Mouse (Mus musculus) MEL (cell line): Measurements from ENCODE around the gene Ttc17. TPM values are rescaled to one million over a fixed set of nuclear protein-coding genes. Genes with fewer than 3 reads are reported as not detected.
"Not testable (repeated sequence)": the region's sequence is repeated elsewhere in the genome, so short reads cannot be mapped to it uniquely, and the experiment has no call there.

Experiments used
- DNase-seq: peaks from one replicate; pipeline ENCODE4 v3.0.0; 2011; ENCODE audit warnings: low read depth, low spot score
- H3K27ac ChIP-seq: 2 replicates; pipeline ENCODE4 v1.5.1; 2012; ENCODE audit warnings: low read depth, mild to moderate bottlenecking, control low read depth, low read length, moderate library complexity; ENCODE audit not compliant: control insufficient read depth
- H3K27me3 ChIP-seq, 2 experiments: fragments of 150-350 bp in 1 of 2; sonication (generic) in 1 of 2; 2 replicates each; pipeline ENCODE4 v1.6.1; 2012; ENCODE audit warnings: low read length in 2 of 2, mild to moderate bottlenecking in 2 of 2, improper control_type of control experiment in 1 of 2, moderate library complexity in 1 of 2; ENCODE audit not compliant: insufficient read depth in 2 of 2, control insufficient read depth in 1 of 2
- H3K36me3 ChIP-seq, 2 experiments: 2 replicates each; pipeline ENCODE4 v1.6.1; 2012 to 2014; ENCODE audit warnings: low read length in 2 of 2, improper control_type of control experiment in 1 of 2, inconsistent platforms in 1 of 2, mild to moderate bottlenecking in 1 of 2; ENCODE audit not compliant: insufficient read depth in 2 of 2, control insufficient read depth in 1 of 2
- H3K4me1 ChIP-seq, 2 experiments: fragments of 150-350 bp in 1 of 2; sonication (generic) in 1 of 2; 2 replicates each; pipeline ENCODE4 v1.6.1; 2012; ENCODE audit warnings: low read length in 2 of 2, improper control_type of control experiment in 1 of 2, mild to moderate bottlenecking in 1 of 2; ENCODE audit not compliant: insufficient read depth in 2 of 2, control insufficient read depth in 1 of 2
- H3K4me3 ChIP-seq, 2 experiments: fragments of 150-350 bp in 1 of 2; sonication (generic) in 1 of 2; 2 replicates each; pipeline ENCODE4 v1.5.1; 2012; ENCODE audit warnings: low read depth in 2 of 2, low read length in 2 of 2, mild to moderate bottlenecking in 2 of 2, moderate library complexity in 2 of 2, control low read depth in 1 of 2, improper control_type of control experiment in 1 of 2; ENCODE audit not compliant: control insufficient read depth in 1 of 2, insufficient read depth in 1 of 2
- H3K79me2 ChIP-seq: 2 replicates; pipeline ENCODE4 v1.6.1; 2012; ENCODE audit warnings: mild to moderate bottlenecking, low read length, moderate library complexity; ENCODE audit not compliant: control insufficient read depth, poor library complexity, insufficient read depth
- H3K9ac ChIP-seq: 2 replicates; pipeline ENCODE4 v1.6.1; 2012; ENCODE audit warnings: low read depth, mild to moderate bottlenecking, control low read depth, low read length, moderate library complexity; ENCODE audit not compliant: control insufficient read depth, poor library complexity, severe bottlenecking
- H3K9me3 ChIP-seq: fragments of 150-350 bp; sonication (generic); replicated peaks from 2 replicates; pipeline ENCODE4 v1.6.1; 2012; ENCODE audit warnings: mild to moderate bottlenecking, low read length, improper control_type of control experiment, moderate library complexity; ENCODE audit not compliant: insufficient read depth
- CHD2 ChIP-seq: IDR thresholded peaks from 2 replicates; pipeline ENCODE4 v1.6.1; 2011; ENCODE audit warnings: low read length, improper control_type of control experiment
- JUND ChIP-seq: IDR thresholded peaks from 2 replicates; pipeline ENCODE4 v1.6.1; 2011; ENCODE audit warnings: low read depth, mild to moderate bottlenecking, improper control_type of control experiment, low read length
- MEF2A ChIP-seq: IDR thresholded peaks from 2 replicates; pipeline ENCODE4 v1.6.1; 2014; ENCODE audit warnings: low read depth, mild to moderate bottlenecking, inconsistent platforms, low read length, improper control_type of control experiment; ENCODE audit not compliant: poor library complexity, insufficient replicate concordance, severe bottlenecking; ENCODE audit errors: extremely low read depth
- POLR2AphosphoS5 ChIP-seq: IDR thresholded peaks from 2 replicates; pipeline ENCODE4 v1.6.1; 2012; ENCODE audit warnings: low read depth, borderline replicate concordance, mild to moderate bottlenecking, inconsistent platforms, low read length, moderate library complexity, mixed read lengths
- RCOR1 ChIP-seq: IDR thresholded peaks from 2 replicates; pipeline ENCODE4 v1.6.1; 2012; ENCODE audit warnings: low read depth, mild to moderate bottlenecking, inconsistent platforms, low read length, improper control_type of control experiment
- SMC3 ChIP-seq: IDR thresholded peaks from 2 replicates; pipeline ENCODE4 v1.6.1; 2011; ENCODE audit warnings: low read depth, low read length, improper control_type of control experiment
- TBP ChIP-seq: IDR thresholded peaks from 2 replicates; pipeline ENCODE4 v1.8.0; 2011; ENCODE audit warnings: low read depth, low read length, improper control_type of control experiment
- UBTF ChIP-seq: IDR thresholded peaks from 2 replicates; pipeline ENCODE4 v1.6.1; 2012; ENCODE audit warnings: low read depth, mild to moderate bottlenecking, inconsistent platforms, low read length, improper control_type of control experiment, moderate library complexity, borderline replicate concordance; ENCODE audit not compliant: insufficient read depth
- polyA plus RNA-seq, 2 experiments: library from polyadenylated mRNA; stranded (reverse) in 1 of 2; unstranded in 1 of 2; fragments of >175 nt in 1 of 2; fragments of >200 nt in 1 of 2; gene quantifications; 2 replicates each; pipeline versions ENCODE4 v1.2.1 to v1.2.4; 2012; ENCODE audit warnings: low replicate concordance in 2 of 2, low read depth in 1 of 2; ENCODE audit not compliant: insufficient read length in 2 of 2, insufficient read depth in 1 of 2, missing spikeins in 1 of 2
- total RNA-seq: library from RNA; depleted of rRNA; stranded (reverse); fragments of 300-350 nt; gene quantifications from 2 replicates; pipeline ENCODE4 v1.2.3, GENCODE M21; 2012

Gene Ttc17
- total and polyA plus RNA-seq, 3 experiments: 7.0 to 10.2 TPM; not detected in 1

DNA sequence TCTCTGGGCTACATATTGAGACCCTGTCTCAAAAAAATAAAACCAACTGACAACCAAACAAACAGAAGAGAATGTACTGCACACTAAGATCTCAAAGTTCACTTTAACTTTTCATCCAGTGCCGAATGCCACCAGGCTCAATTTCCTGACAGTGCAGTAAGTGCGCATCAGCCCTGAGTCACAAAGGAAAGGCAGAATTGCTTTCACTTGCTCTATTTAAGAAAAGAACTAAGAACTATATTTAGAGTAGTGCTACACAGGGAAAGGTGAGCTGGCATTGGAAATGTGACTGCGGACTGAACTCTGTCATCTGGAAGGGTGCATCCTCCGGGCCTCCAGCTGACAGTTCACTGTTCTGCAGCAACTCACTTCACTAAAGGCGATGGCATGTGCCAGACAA lies 18.6 kb downstream of the Ttc17 start:
- H3K4me3 ChIP-seq: no peak overlapping the region
- no peaks in the 10 kb centered on the region for H3K9me3 ChIP-seq
- peaks cover 2 to 17% of the 10 kb centered on the region in 2 experiments for H3K36me3 ChIP-seq
- peaks cover 7 to 8% of the 10 kb centered on the region in 2 experiments for H3K4me1 ChIP-seq
- no peaks in the 10 kb centered on the region for H3K27me3 ChIP-seq
- no peak for TF ChIP-seq TBP
- no peak for TF ChIP-seq JUND
- H3K9ac ChIP-seq: no peak overlapping the region
- H3K79me2 ChIP-seq: no peaks in the 10 kb centered on the region
- no peak for DNase-seq
- no peak overlapping the region for H3K27ac ChIP-seq

DNA sequence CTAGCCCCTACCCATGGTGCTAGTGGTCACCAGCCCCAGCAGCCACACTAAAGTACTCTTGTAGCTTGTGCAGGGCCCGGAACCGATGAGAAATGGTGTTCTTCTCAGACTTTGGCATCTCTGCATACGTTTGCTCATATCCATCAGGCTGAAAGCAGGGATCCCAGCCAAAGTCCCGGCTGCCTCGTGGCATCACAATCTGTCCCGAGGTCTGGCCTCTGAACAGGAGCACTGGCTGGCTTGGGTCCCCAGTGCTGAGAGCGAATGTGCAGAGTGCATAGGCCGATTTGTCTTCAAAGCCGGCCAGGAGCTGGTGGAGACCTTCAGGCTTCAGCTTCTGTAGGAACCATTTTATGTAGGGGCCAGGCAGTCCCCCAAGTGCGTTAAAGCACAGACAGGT lies 22.0 kb downstream of the Ttc17 start:
- H3K9me3 ChIP-seq, H3K27ac ChIP-seq, H3K79me2 ChIP-seq, H3K4me1 ChIP-seq, H3K27me3 ChIP-seq, H3K36me3 ChIP-seq, H3K9ac ChIP-seq, H3K4me3 ChIP-seq, DNase-seq: not testable (repeated sequence)

DNA sequence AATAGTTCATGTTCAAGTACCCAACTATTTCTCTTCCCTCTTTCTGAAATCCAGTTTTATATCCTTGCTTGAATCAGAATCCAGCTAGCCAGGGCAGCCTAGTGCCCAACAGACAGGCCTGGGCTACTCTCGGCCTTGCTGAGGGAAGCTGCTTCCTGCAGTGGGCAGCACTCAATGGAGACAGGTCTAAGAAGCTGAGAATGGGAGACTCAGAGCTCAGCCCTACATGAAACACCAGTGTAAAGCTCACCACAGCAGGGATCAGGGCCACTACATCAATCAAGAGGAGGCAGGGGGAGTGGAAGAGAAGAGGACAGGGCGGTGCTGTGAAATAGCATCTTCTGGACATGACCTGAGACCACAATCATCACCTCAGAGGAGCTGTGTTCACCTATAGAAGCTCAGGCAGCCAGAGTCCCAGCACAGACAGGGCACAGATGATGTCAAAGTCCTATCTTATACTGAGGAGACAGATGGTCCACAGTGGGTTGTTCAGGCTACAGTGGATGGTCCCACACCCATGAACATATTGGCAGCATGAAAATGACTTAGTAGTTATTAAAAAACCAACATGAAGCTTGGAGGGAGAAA lies 25.3 kb downstream of the Ttc17 start:
- H3K79me2 ChIP-seq: no peaks in the 10 kb centered on the region
- H3K27ac ChIP-seq: no peak overlapping the region
- no peaks in the 10 kb centered on the region for H3K4me1 ChIP-seq
- H3K36me3 ChIP-seq: peaks cover 0 to 2% of the 10 kb centered on the region in 2 experiments; a peak in 2 of 4 replicates
- TF ChIP-seq JUND: no peak
- no peak for TF ChIP-seq RCOR1
- no peak for TF ChIP-seq SMC3
- no peak for TF ChIP-seq CHD2
- TF ChIP-seq UBTF: no peak
- no peak for TF ChIP-seq MEF2A
- no peak for TF ChIP-seq POLR2AphosphoS5
- H3K27me3 ChIP-seq: no peaks in the 10 kb centered on the region
- no peak overlapping the region for H3K9ac ChIP-seq
- H3K9me3 ChIP-seq: no peaks in the 10 kb centered on the region
- H3K4me3 ChIP-seq: no peak overlapping the region
- no peak for DNase-seq
